Mouse (Mus musculus) brain, embryonic 14.5 days (tissue): Measurements from ENCODE around the gene Auts2.

Experiments
- CTCF ChIP-seq: fragments of 200-500 bp; IDR thresholded peaks from 2 replicates; pipeline ENCODE4 v1.5.1; 2012; ENCODE audit warnings: inconsistent platforms, mild to moderate bottlenecking, moderate library complexity, borderline replicate concordance; ENCODE audit not compliant: insufficient read depth, insufficient read length; ENCODE audit errors: extremely low read depth
- POLR2A ChIP-seq: fragments of 200-500 bp; IDR thresholded peaks from 2 replicates; pipeline ENCODE4 v1.6.1; 2012; ENCODE audit warnings: mild to moderate bottlenecking, inconsistent platforms, borderline replicate concordance; ENCODE audit not compliant: poor library complexity, insufficient read depth, insufficient read length, severe bottlenecking; ENCODE audit errors: extremely low read depth

- TF ChIP-seq POLR2A (no peak), CTCF (no peak)
Observed at GRCm38 (mm10) chr5:131547926-131548325, 995.2 kb downstream of the Auts2 start.
